Mouse (Mus musculus): ENCODE results near the gene Ear2. TPM values are rescaled to one million over a fixed set of nuclear protein-coding genes. Genes with fewer than 3 reads are reported as not detected.
"Not testable (repeated sequence)": the region's sequence is repeated elsewhere in the genome, so short reads cannot be mapped to it uniquely, and the experiment has no call there.

The Ear2 gene
- 0.37 TPM in 1 of 2 replicates, not detected in the other for polyA plus RNA-seq (2015; fragmentation: Nextera tagmentation; extraction: Ambion mirVana)

- not testable (repeated sequence) for H3K4me2 ChIP-seq; H3K36me3 ChIP-seq; H3K4me1 ChIP-seq; ATAC-seq (ENCODE audit: insufficient number of reproducible peaks, low FRiP score, low TSS enrichment, low read depth); H3K9ac ChIP-seq; H3K27me3 ChIP-seq; H3K9me3 ChIP-seq; H3K4me3 ChIP-seq; H3K27ac ChIP-seq
- 75% methylated on average over 2 of the region's 2 CpGs for WGBS
Measured at GRCm38 (mm10) chr14:44102354-44102753, at the start of gene Ear2. Gene Ear2, plus strand, starts transcription at chr14:44102654.

GRCm38 (mm10) chr14:44067879-44068278, 34.6 kb upstream of the Ear2 start:
- 85% methylated on average over 1 of the region's 1 CpGs for WGBS
- not testable (repeated sequence) for H3K4me3 ChIP-seq; H3K9ac ChIP-seq; H3K4me1 ChIP-seq; ATAC-seq (ENCODE audit: insufficient number of reproducible peaks, low FRiP score, low TSS enrichment, low read depth); H3K36me3 ChIP-seq; H3K4me2 ChIP-seq; H3K9me3 ChIP-seq; H3K27me3 ChIP-seq; H3K27ac ChIP-seq

DNA sequence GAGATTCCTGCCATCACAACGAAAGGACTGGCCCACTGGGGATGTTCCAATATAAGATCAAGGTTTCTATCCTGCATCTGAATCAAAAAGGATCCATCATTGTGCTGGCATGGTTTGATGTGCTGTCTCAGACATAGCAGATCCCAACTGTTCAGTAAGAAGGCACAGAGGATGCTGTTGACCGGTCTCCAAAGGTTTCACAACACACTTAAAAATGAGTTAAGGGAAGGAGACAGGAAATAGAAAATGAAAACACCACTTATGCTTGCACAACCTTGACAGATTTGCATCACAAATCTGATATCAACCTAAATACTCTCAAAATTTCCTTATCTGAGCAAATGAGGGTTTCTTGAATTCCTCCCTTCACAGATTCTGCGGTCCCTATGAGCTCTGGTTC, 31.9 kb upstream of the Ear2 start:
- not testable (repeated sequence) for H3K27ac ChIP-seq; H3K36me3 ChIP-seq; H3K4me3 ChIP-seq; ATAC-seq (ENCODE audit: insufficient number of reproducible peaks, low FRiP score, low TSS enrichment, low read depth); H3K9ac ChIP-seq; H3K9me3 ChIP-seq; H3K27me3 ChIP-seq; H3K4me1 ChIP-seq; H3K4me2 ChIP-seq
- 91% methylated on average over 2 of the region's 3 CpGs for WGBS

DNA sequence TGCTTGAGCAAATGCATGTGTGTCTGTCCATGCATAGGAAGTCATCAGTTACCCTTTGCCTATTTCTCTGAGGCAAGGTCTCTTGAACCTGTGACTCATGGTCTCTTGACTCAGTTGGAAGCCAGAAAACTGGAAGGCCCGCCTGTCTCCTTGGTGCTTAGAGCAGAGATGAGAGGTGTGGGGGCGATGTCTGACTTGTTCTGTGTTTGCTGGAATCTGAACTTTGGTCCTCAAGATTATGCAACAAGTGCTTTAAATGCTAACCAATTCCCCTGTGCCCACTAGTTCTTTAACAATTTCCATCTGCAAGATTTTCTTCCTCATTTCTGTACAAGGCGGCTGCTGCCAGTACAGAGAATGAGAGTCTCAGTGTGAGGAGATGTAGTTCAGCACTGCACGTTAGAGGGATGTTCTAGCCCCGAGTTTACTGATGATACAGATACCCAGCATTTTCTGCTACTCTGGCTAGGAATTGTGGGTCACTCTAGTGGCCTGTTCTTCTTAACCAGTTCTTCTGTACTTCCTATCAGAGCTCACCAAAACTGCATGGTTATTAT, 24.6 kb upstream of the Ear2 start:
- H3K36me3 ChIP-seq; H3K27me3 ChIP-seq; H3K27ac ChIP-seq; ATAC-seq (ENCODE audit: insufficient number of reproducible peaks, low FRiP score, low TSS enrichment, low read depth); H3K9me3 ChIP-seq; H3K4me2 ChIP-seq; H3K4me1 ChIP-seq; H3K4me3 ChIP-seq; H3K9ac ChIP-seq: not testable (repeated sequence)
- 53% methylated on average over 5 of the region's 5 CpGs for WGBS

DNA sequence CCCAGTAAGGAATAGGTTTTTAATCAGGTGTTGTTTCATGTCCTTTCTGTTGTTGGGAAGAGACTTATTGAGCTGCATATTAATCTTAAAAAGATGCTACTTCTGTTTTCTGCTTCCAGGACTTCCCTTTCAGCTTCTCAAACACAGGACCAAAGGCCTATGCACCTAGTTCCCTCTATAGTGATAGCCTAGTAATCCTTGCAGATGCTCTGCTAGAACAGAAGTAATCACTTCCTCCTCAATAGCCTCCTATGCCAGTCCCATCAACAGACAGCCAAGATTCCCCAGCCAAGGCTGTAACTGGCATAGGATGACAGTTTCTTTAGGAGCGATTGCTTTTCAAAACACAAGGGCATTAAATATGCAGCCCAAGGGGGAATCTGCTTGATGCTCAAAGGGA, 15.9 kb upstream of the Ear2 start:
- not testable (repeated sequence) for H3K9ac ChIP-seq; H3K4me3 ChIP-seq; H3K9me3 ChIP-seq; H3K36me3 ChIP-seq; H3K27ac ChIP-seq; H3K4me1 ChIP-seq; H3K4me2 ChIP-seq; ATAC-seq (ENCODE audit: insufficient number of reproducible peaks, low FRiP score, low TSS enrichment, low read depth); H3K27me3 ChIP-seq
- WGBS = 81% methylated on average over 1 of the region's 1 CpGs

GRCm38 (mm10) chr14:44087535-44087934, 14.9 kb upstream of the Ear2 start:
- H3K4me2 ChIP-seq; H3K36me3 ChIP-seq; H3K9ac ChIP-seq; ATAC-seq (ENCODE audit: insufficient number of reproducible peaks, low FRiP score, low TSS enrichment, low read depth); H3K9me3 ChIP-seq; H3K4me1 ChIP-seq; H3K4me3 ChIP-seq; H3K27ac ChIP-seq; H3K27me3 ChIP-seq: not testable (repeated sequence)
- WGBS = 58% methylated on average over 2 of the region's 2 CpGs

GRCm38 (mm10) chr14:44091524-44091923, 10.9 kb upstream of the Ear2 start:
- not testable (repeated sequence) for H3K27me3 ChIP-seq; H3K4me3 ChIP-seq; H3K4me2 ChIP-seq; H3K27ac ChIP-seq; H3K9ac ChIP-seq; H3K9me3 ChIP-seq; H3K36me3 ChIP-seq; ATAC-seq (ENCODE audit: insufficient number of reproducible peaks, low FRiP score, low TSS enrichment, low read depth); H3K4me1 ChIP-seq
- 44% methylated on average over 1 of the region's 1 CpGs for WGBS

DNA sequence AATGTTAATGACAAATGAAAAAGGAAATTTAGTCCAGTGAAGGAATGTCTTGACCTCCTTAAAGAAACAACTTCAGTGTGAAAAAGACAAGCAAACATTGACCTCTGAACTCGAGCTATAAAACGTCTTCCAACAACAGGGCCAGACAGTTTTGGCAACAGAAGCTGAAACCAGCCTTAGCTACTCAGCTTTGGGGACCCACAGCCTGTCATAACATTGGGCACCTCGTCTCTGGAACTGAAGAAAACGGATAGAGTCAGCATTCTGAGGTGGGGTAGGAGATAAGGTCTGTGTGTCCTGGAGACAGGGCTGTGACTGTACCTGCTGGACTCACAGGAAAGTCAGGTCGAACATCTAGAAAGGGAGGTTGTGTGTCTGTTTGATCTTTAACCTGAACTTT, 8.0 kb upstream of the Ear2 start:
- not testable (repeated sequence) for H3K36me3 ChIP-seq; H3K4me1 ChIP-seq; H3K9ac ChIP-seq; H3K27me3 ChIP-seq; H3K9me3 ChIP-seq; H3K27ac ChIP-seq; ATAC-seq (ENCODE audit: insufficient number of reproducible peaks, low FRiP score, low TSS enrichment, low read depth); H3K4me3 ChIP-seq; H3K4me2 ChIP-seq
- WGBS = 49% methylated on average over 5 of the region's 5 CpGs

DNA sequence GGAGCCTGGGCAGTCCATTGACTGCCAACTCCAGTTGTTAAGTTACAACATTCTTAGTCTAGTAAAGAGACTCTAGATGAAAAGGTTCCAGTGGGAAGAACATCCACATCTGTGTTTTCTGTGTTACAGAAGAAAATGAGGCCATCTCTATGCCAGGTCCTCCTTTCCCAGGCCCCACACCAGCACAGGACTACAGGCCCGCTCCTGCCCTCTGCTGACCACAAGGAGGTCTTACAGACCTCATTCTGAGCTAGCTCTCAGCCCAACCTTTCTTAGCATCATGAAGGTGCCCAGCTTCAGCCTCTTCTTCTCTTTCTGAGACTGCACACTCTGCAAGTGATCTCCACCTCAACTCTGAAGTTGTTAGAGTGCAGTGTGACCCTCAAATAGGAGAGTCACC, 2.4 kb upstream of the Ear2 start:
- not testable (repeated sequence) for H3K36me3 ChIP-seq; ATAC-seq (ENCODE audit: insufficient number of reproducible peaks, low FRiP score, low TSS enrichment, low read depth); H3K27ac ChIP-seq; H3K4me3 ChIP-seq; H3K9ac ChIP-seq; H3K4me2 ChIP-seq; H3K27me3 ChIP-seq; H3K4me1 ChIP-seq; H3K9me3 ChIP-seq
- no CpG with 5 or more reads among the region's 1 CpGs for WGBS

DNA sequence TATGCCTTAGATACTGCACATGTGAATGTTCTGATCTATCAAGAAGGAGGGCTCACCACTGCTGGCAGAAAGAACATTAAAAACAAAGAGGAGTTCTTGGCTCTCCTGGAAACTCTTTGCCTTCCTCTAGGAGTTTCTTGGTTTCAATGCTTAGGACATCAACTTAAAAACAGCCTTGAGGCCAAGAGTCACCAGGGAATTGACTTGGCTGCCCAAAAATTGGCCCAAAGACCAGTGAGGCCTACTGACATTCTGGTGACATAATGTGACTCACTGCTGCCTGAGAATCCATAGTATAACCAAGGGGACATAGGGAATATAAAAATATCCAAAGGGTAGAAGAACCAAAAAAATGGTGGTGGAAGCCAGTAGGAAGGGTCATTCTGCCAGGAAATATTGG, 8.5 kb downstream of the Ear2 start:
- H3K4me3 ChIP-seq = no peak overlapping the region
- ATAC-seq (ENCODE audit: insufficient number of reproducible peaks, low FRiP score, low TSS enrichment, low read depth) = no peak
- H3K9me3 ChIP-seq = no peaks in the 10 kb centered on the region
- no peaks in the 10 kb centered on the region for H3K36me3 ChIP-seq
- no peak overlapping the region for H3K9ac ChIP-seq
- H3K27ac ChIP-seq = no peak overlapping the region
- H3K27me3 ChIP-seq = no peaks in the 10 kb centered on the region
- H3K4me2 ChIP-seq = no peak overlapping the region
- H3K4me1 ChIP-seq = no peaks in the 10 kb centered on the region

DNA sequence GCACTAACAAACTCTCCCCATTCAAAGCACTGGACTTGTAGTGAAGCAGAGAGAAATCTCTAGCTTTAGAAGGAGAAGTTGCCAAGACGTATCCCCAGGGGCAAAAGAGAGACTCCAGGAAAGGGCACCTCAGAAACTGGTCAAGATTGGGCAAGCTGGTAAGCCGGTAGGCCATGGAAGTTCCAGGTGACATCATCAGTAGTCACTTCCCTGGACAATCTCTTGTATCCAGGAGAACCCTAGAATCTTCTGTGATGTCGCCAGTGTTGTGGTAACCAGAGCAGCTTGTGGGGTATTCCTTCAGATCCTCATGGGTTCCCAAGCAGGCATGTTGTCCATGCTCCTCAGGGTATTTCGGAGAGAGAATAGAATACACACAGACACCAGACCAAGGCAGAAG, 21.1 kb downstream of the Ear2 start, which contains the start of gene Gm3327:
Gene Gm3327 (plus strand): TSS at position 301 of the 400 bp plus-strand sequence.
- H3K9me3 ChIP-seq; H3K36me3 ChIP-seq; H3K4me3 ChIP-seq; H3K27me3 ChIP-seq; H3K27ac ChIP-seq; H3K4me1 ChIP-seq; ATAC-seq (ENCODE audit: insufficient number of reproducible peaks, low FRiP score, low TSS enrichment, low read depth); H3K9ac ChIP-seq; H3K4me2 ChIP-seq: not testable (repeated sequence)
- WGBS = 86% methylated on average over 4 of the region's 4 CpGs

All from limb, embryonic 15.5 days (tissue).